Mouse (Mus musculus) gastrocnemius, postnatal 4 days (tissue): ENCODE measurements around the gene Serping1. TPM values are rescaled to one million over a fixed set of nuclear protein-coding genes. Genes with fewer than 3 reads are reported as not detected.
A peak's percentile ranks its signal among the peaks of the same experiment; 100 is the strongest.
"Not testable (repeated sequence)": the region's sequence is repeated elsewhere in the genome, so short reads cannot be mapped to it uniquely, and the experiment has no call there.

Experiments
- DNase-seq, 2 experiments: peaks; one replicate each; pipeline ENCODE4 v3.0.0; 2021 to 2022; ENCODE audit warnings: low spot score in 2 of 2, mixed read lengths in 2 of 2
- long read RNA-seq, 2 experiments: library from polyadenylated mRNA; stranded (forward); transcript quantifications; one replicate each; pipeline ENCODE4 v2.0.0; 2021
- total RNA-seq, 2 experiments: library from RNA; stranded (reverse); gene quantifications; 2 replicates each; pipeline ENCODE4 v1.2.3; 2021

The Serping1 gene
- 10 to 100 TPM; 67.9 to 78.7 TPM for total RNA-seq
- long read RNA-seq, experiment 1, transcript Serping1-201 (8 exons, 1,768 nt), result major isoform, 12 of 142 reads
- long read RNA-seq, experiment 1, partial matches to known transcripts, result 127 of 142 reads
- long read RNA-seq, experiment 1, other reads (novel, unspliced or antisense), result 3 of 142 reads
- long read RNA-seq, experiment 2, transcript Serping1-201 (8 exons, 1,768 nt), result major isoform, 15 of 123 reads
- long read RNA-seq, experiment 2, partial matches to known transcripts, result 105 of 123 reads
- long read RNA-seq, experiment 2, other reads (novel, unspliced or antisense), result 3 of 123 reads

GRCm38 (mm10) chr2:84775241-84775640 lies at the start of gene Serping1:
Serping1 (minus strand) TSS chr2:84775444.
- DNase-seq, result no peak

GRCm38 (mm10) chr2:84823237-84823636 lies 48.0 kb upstream of the Serping1 start:
- DNase-seq, result no peak

DNA sequence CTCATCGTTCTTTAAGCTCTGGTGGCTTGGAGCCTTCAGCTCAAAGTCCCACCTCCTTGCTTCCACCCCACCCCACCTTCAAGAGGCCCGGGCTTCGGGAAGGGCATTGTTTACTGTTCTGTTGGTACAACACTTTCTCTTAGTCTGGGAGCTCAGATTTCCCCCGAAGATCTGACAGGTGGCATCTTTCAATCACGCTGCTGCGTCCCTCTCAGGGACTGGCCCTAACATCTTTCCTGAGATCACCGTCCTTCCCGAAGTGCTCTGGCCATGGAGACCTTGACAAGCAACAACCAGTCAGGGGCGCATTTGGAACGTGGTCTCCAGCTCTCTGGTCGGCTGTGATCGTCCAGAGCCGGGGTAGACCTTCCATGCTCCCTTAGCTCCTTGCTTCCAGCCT lies 47.3 kb upstream of the Serping1 start, which contains the start of gene Smtnl1:
TSS of gene Smtnl1 (minus strand) at position 101 of the 400 bp plus-strand sequence.
- DNase-seq, result no peak

- no peak for DNase-seq
Measured at GRCm38 (mm10) chr2:84819861-84820260, 44.6 kb upstream of the Serping1 start.

DNA sequence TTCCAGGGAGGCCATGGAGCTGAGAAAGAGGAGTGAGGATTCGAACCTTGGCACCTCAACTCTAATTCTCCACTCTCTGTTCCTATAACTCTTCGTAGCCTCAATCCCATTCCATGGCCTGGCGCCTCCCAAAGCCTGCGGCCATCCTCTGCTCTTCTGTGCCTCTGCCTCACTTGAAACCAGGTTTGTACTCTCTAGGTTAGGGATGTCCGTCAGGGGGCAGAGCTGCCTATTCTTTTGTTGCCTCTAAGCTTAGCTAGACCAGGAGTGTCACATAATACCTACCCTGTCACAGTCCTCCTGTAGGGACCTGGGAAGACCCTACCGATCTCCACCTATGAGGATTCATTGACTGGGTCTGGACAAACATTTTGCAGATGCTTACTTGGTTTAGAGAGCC lies 37.4 kb upstream of the Serping1 start:
- no peak for DNase-seq

DNA sequence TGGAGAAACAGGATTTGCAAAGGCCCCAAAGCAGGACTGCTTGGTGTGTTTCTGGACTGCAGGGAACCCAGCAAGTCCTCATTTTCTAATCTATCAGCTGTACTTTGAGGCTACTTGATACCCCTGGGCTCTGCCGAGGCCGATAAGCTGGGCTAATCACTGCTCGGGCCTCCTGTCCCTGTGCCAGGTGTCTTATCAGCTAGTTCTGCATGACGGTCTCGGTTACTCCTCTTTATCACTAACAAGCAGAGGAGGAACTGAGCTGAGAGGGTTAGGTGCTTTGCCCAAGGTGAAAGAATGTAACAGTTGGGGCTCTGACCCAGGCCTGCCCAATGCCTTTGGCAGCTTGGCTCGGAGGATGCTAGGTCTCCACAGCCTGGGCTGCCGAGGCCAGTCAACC lies 36.6 kb upstream of the Serping1 start:
- no peak for DNase-seq

DNA sequence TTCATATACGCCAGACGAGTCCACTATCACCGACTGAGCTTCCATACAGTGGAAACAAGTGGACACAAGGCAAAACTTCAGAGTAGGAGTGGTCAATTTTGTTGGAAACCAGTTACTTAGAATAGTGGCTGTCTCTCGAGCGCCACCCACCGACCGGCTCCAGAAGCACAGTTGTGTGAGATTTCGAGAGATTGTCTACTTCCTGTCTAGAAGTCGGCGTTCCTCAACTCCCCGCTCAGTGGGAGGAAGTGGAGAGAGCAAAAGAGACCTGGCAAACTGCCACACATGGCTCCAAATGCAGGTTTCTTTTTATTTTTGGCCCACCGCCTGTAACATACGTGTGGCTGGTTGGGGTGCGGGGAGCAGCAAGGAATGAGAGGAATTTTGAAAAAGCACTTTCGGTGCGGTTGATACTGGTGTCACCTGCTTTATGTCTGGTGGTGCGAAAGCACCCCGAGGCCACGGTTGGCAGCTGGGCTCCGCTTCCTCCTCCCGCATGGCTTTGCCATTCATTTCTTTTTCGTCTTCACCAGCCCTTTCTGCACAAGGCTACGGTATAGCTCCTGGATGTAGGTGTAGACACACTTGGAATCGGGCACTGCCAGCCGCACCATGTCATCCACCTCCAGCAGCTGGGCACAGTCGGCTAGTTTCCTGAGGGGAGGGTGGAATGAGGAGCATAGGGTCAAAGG lies 35.8 kb upstream of the Serping1 start:
- peak; percentile 69 to 85 for DNase-seq

GRCm38 (mm10) chr2:84810526-84810885 lies 35.3 kb upstream of the Serping1 start:
- DNase-seq, result no peak

DNA sequence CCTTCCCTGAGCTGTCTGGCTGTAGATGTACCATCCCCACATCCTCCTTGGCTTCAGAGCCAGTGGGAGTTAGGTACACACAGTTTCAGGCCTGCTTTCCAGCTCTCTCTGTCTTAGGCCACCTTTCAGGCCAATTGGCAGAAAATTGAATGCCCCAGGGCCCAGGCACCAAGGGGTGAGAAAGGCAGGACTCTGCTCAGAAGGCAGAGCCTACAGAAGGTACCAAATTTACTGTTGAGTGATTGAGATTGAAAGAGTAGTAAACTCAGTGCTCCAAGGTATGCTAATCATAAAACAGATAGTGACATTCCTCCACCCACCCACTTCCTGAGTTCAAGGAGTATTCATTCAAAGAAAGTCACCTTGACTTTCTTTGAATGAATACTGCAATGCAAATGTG lies 34.1 kb upstream of the Serping1 start:
- no peak for DNase-seq

DNA sequence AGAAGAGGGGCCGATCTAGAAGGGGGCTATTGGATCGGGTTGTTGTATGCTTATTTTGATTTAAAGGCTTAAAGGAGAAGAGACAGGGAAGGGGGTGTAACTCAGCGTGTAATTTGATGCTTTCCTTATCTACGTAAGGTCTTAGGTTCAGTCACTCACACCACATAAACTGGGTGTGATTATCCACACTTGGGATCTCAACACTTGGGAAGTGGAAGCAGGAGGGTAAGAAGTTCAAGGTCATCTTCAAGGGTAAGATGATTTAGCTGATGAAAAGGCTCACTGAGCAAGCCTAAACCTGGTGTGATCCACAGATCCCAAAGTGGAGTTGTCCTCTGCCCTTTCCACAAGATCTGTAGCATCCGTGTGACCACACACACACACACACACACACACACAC lies 31.3 kb upstream of the Serping1 start:
- no peak for DNase-seq

DNA sequence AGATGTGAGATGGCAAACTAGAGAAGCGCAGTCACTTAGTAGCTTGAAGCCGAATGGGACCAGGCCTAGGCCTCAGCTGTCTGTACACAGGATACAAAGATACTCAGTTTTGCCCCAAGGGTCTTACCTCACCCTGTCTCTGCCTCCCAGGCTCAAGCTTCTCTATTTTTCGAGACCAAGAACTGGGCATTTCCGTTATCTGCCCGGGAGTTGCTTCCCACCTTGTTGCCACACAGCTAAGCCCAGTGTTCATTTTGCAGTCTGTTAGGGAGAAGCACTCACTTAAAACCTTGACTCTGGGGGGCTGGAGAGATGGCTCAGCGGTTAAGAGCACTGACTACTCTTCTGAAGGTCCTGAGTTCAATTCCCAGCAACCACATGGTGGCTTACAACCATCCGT lies 28.7 kb upstream of the Serping1 start:
- no peak for DNase-seq

GRCm38 (mm10) chr2:84801223-84801622 lies 26.0 kb upstream of the Serping1 start:
- not testable (repeated sequence) for DNase-seq

DNA sequence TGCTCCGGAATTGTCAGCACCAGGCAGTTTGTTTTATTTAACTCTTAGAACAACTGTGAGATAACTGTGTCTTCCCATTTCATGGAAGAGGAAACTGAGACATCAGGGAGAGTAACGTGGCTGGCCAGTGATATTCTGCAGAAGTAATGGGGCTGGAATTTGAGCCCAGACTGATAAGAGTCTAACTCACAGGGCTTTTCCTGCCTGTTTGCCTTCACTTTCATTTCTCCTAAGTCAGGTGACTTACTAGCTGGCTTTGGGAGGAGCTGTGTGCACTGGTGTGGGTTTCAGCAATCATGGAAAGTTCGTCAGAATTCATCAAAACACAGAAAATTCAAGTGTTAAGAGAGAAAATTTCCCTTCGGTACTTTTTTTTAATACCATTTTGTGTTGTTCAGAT lies 25.1 kb upstream of the Serping1 start:
- no peak for DNase-seq

- DNase-seq, result peak in 1 of 2 experiments; percentile 64
Measured at GRCm38 (mm10) chr2:84799041-84799561, 23.9 kb upstream of the Serping1 start.

DNA sequence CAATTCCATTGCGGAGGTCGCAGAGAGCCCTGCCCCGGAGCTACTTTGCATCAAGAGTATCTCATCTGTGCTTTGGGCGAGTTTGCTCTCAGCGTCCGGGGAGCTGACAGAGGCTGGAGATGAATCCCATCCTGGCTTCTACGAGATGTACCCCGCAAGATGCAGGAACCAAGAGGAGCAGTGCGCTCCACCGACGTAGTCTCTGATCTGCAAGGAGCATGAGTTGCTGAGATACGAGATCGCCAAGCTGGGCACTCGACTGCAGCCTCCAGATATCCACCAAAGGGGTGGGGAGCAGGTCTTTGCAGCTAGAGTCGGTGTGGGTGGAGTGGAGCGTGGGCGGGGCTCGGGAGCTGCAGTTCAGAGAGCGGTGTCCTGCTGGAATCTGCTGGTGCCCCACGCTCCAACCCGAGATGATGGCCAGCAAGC lies 23.3 kb upstream of the Serping1 start, which contains the start of gene Ube2l6:
TSS of gene Ube2l6 (plus strand) at position 336 of the 429 bp plus-strand sequence.
- peak; percentile 25 to 77 for DNase-seq

- peak; percentile 60 to 81 for DNase-seq
Measured at GRCm38 (mm10) chr2:84797833-84798492, 22.7 kb upstream of the Serping1 start.

DNA sequence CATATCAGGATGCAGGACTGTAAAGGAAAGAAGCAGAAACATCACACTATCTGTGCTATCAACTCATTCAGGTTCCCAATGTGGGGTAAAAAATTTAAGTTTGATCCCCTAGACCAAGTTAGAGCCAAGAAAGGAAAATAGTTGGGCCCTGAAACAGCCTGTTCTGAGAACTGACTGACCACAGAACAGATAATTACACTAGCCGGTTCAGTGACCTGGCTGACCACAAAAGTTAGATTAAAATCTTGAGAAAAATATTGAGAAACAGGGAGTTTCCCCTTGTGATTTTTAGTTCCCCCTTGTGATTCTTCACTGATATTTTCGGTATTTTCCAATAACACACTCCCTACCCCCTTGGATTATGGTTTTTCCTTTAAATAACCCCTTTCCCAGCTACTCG lies 18.6 kb upstream of the Serping1 start:
- DNase-seq, result no peak

- no peak for DNase-seq
Measured at GRCm38 (mm10) chr2:84793154-84793553, 17.9 kb upstream of the Serping1 start.

- DNase-seq, result no peak
Measured at GRCm38 (mm10) chr2:84792516-84792915, 17.3 kb upstream of the Serping1 start.

DNA sequence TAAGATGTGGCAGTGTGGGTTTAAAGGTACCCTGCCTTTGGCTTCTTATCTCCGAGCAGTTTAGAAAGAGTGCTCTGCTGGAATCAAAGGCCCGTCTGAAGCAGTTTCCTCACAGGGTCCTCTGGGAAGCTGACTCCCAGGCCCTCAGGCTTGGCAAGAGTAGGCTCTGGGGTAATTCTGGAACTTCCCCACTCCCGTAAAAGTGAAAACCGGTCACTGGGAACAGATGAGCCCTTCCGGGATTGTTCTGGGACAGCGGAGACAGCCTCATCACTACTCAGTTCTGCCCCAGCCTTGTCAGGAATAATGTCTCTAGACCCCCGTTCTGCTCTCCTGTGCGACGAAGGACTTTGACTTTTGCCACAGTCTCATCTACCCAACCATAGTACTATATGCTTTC lies 15.2 kb upstream of the Serping1 start:
- DNase-seq, result no peak

- no peak for DNase-seq
Measured at GRCm38 (mm10) chr2:84788316-84788715, 13.1 kb upstream of the Serping1 start.
